Mouse (Mus musculus) Muller cell, postnatal 12 days (primary cell): ENCODE measurements around the gene Olig3.

Experiments used
- DNase-seq: peaks from one replicate; pipeline ENCODE4 v3.0.0-alpha.2; 2015; ENCODE audit errors: inconsistent ontology term

Gene Olig3

DNA sequence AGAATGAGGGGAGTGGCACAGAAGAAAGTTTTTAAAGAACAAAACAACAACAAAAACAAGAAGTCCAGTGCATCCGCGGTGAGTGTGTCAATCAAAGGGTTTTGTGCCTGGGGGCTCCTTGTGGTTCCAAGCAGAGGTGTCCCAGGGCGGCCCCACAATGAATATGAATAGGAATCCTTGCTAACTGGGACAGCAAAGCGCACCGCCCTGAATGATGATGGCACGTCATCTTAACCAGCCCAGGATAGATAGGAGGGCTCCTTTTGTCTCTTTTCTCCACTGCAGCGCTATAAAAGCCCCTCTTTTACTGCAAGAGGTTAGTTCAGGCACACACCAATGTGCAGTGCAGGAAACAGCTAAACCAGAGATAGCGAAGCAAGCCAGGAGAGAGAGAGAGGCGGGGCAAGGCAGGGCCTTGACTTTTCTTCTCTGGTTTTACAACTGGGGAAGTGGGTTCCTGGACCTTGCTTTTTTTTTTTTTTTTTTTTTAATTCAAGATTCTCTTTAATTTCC, at the start of gene Olig3:
Olig3 (plus strand) TSS at position 463 of the 513 bp plus-strand sequence.
- no peak for DNase-seq

DNA sequence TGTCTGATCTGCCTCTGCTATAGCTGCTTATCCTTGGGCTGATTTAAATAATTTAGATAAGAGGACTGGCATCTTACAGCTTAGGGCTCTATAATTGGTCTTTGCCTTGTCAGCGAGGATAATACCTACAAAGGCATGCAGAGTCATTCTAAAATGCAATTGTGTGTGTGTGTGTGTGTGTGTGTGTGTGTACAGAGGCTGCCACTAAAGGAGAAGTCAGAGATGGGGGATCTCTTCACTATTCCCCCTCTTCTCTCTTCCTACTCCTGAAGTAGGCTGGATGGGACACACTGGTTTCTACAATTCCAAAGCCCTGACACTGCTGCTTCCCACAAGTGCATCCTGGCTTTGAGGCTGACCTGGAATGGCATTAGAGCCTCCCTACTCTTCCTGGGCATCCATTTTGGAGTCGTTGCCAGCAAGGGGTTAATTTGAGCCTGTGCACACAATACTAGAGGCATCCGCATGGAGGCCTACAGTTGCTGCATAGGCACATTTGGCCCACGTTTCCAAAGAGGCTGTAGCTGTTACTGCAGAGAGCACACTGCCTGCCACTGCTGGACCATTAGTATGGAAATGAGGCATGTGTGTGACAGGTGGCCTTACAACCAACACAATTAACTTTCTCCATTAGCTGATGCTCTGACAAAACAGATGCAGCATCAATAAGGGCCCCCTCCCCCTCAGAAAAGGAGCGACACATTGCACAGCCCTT, 46.5 kb upstream of the Olig3 start:
- no peak for DNase-seq

DNA sequence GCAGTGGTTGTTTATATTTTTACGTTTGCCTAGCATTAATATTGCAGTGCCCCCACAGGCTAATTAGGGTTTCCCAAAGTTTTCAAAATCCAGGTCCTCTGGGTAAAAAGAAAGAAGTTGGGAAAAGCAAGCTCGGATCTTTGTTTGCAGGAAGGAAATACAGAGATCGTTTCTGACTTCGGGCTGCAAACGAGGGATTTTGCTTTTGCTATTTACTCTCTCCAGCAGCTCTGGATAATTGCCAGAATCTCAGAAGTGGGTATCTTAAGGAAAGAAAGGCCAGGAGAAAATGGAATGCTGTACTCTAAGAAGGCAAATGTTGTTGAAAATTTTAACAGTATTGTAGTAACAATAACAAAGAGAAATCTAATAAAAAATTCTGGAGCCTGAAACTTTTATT, 45.9 kb upstream of the Olig3 start:
- peak; percentile 0 for DNase-seq

DNA sequence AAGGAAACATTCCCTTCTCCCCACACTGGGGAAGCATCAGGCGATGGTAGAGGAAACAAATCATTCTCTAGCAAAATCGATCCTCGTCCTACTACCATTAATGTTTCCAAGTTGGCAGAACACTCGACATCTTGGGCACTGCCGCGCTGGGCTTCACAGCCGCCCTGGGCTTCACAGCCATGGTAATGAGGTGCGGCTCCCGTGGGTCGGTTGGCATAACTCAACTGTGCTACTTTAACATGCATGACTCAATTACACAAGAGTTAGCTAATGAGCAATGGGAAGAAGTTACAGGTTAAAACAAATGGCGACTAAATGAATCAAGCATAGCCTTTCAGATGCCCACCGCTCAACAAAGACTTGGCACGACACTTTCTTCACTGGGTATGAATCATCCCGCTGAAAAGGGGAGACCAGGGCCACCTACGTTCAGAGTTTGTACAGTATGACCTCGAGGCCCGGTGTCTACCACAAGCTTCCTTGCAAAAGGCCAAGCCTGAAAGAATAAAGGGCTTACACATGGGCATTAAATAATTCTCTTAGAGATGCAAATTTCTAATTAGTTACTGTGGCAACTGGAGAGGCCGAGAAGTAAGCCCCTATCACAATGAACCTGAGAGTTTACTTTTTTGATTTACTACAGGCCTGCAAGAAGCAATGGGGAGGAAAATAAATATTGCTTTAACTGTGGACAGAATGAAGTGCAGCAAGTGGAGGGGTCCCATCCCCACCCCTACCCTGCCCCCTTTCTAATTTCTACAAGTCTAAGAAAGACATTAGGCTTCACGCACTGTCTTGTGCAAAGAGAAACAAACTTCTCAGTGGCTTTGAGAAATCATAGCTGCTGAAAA, 38.1 kb upstream of the Olig3 start:
- DNase-seq = peak; percentile 52

DNA sequence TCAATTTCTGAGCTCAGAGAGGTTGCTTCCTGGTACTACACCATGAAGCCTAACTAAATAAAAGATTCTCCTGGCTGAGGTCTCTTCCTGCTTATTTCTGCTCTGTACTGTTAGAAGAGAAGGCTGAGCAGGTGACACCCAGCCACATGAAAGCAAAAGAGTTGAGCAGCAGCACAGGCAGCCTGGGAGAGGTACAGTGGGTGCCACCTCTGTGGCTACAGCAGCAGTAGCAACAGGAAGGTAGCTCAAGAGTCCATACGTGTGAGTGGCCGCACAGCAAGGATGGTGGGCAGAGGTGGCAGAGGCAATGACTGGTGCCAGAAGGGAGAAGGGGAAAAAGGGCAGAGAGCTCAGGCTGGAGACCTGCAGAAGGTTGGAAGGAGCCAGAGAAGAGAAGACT, 34.6 kb upstream of the Olig3 start:
- no peak for DNase-seq

DNA sequence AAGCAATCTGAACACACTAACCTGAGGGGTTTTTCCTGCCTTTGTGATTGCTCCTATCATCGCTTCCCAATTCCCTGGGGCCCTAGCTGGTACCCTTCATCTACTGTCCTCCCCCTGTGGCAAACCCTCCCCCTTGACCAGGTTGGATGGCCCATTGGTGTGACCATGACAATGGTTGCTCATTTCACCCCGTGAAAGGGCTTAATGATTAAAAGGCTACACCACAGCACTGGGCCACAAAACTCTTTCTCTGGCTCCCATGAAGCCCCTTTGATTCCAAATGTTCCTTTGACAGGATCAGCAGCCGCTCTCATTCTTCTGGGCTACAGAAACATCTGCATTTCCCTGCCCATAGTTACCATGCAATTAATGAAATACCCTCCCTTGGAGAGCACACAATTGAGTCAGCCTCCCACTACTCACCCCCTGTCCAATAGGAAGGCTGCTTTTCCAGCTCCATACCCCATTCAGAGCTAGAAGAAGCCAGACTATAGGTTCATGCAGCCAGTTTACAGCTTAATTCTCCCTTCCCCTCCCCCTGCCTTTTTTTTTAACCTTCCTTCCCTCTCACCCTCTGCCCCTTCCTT, 27.0 kb upstream of the Olig3 start:
- DNase-seq = no peak

DNA sequence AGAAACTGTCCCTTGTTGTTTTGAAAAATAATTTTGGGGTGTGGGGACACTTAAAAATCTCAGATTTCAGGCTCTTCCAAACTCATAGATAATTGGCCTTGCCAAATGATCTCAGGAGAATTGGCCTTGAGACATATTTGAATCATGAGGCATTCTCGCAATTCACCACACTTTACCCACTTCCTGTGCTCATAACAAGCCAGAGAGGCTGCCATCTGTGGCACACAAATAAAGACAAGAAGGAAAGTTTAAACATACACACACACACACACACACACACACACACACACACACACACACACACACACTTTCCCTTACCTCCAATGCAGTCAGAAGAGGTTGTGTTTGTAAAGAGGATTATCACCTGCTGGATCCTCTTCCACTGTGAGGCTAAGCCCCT, 22.9 kb upstream of the Olig3 start:
- DNase-seq = no peak

DNA sequence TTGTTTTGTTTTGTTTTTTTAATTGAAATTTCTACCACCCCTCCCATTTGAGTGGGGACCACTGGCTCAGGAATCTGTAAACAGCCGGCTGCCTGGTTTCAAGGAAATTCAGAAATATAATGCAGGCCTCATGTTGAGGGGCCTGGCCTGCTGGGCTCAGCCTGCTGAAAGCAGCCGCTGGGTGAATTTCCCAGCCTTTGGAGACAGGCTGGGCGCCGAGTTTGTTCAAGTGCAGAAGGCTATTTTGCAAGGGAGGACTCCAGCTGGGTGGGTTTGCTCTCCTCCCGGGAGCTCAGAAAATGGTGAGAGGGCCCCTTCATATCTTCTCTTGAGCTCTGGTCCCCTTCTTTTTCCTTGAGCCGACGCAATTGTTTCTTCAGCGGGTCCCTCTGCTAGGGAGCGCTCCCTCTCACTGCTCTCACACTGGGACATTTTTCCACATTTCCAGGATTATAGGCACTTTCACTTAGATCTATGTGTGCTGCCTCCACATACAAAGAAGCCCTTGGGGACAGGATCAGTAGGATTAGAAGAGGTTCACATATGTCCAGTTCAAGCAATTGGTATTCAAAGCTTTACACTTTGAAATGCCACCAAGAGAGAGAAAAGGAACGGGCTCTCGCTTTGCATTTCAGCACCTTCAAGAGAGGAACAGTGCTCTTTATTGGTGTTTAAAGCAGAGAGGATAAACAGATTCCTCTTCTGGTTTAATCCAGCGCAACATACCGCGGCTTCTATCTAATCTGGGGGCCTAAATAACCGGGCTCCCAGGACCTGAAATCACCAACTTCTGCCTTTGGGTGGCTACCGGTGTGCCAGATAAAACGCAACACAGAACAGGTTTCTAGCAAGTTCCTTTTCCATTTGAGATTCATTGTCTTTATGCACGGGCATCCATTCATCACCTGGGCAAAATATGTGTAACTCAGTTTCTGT, 17.4 kb upstream of the Olig3 start:
- DNase-seq = no peak

DNA sequence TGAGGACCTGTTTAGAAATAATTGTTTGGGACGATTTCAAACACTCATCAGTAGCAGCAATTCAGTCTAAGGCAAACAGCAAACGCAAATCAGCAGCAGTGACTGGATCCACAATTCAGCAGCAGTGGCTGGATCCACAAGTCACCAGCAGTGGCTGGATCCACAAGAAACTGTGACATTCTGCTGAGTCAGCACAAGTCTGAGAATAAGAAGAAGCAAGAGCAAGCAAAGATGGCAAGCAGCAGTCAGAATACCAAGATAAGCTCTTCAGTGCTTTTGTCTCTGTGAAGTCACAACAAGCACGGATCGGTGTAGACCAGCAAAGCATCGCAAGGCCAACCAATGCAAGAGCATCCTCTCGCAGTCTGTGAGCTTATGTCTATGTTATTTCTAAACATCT, 12.3 kb upstream of the Olig3 start:
- DNase-seq = no peak

DNA sequence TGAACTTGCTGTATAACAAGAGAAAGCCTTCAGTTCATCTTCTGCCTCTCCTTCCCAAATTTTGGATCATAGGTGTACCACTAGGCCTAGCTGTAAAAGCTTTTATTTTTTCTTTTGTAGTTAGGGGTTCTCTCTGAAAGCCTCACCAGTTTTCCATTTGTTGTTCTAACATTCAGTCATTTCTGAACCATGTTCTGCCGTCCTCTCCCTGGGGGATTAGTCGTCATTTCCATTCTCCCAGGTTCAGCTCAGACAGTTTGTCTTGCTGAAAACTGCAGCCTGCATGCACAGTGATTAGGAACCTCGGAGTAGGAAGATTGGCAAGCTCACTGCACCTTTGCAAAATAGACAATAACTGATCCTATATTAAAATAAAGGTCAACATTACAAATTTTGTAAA, 7.0 kb upstream of the Olig3 start:
- no peak for DNase-seq

DNA sequence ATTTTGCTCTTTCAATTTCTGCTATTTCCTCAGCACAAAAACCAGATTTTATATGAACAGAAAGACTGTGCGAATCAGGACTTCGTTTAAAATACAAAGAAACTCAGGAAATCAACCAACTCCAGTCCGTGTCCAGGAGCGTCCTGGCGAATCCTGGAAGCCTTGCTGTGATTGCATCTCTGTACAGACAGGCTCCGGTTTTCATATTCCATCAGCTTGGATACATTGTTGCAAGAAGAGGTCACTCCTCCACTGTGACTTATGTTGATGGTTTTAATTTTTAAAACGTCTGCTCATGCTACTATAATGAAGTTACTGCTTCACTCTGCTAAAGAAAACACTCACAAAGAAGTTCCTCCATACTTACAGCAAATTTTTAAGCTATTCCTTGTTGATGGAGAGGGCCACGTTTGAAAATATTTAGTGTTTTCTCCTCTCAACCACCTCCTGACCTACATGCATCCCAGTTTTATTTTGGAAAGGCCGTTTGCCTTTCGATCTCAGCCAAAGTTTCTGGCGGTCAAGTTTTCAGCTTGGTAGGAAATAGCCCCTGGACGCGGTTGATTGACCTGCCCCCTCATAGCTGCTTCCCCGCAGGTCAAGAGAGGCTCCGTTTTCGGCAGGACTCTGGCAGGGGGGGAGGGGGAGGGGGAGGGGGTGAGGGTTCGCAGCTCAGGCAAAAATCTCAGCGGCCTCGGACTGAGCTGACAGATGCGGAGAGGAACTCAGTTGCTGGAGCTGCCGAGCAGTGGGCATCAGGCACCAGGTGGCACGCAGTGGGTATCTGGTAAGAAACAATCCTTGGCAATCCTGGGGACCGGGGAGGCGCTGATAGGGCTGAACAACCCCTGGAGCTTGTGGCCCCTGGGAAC, 4.1 kb upstream of the Olig3 start:
- peak; percentile 21 for DNase-seq

DNA sequence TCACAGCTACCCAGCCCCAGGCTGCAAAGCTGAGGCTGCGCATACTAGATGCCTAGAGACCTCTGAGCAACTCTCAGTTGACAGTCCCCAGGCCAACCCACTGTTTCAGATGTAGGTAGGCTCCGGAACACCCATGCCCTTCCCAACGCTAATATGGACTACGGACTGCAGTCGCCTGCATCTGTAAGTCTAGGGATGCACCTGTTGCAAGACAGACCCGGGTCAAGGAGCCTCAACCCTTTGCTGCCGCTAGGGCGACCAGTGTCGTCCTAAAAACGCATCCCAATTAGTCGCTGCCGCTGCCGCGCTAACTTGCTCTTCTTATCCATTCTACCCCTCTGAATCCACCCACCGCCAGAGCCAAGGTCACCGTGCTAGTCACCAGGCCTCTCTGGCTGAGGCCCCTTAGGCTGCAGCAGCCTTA, 3.4 kb upstream of the Olig3 start:
- no peak for DNase-seq

DNA sequence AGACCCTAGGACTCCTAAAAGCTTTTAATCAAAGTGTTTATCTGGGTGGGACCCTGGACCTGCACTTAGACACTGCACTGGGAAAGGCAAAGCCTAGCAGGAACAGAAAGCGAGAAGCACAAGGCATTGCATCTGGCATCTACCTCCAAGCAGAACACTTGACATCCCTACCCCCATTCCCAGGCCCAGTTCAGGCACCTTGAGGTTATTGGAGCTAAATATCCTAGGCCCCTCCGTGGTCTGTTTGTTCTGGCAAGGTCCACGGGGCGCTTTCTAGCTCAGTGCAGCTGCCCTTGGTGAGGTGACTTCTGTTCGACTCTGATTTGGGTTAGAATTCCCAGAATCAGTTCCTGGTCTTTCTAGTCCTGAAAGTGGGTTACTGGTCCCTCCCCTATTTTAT, 2.7 kb upstream of the Olig3 start:
- DNase-seq = no peak

DNA sequence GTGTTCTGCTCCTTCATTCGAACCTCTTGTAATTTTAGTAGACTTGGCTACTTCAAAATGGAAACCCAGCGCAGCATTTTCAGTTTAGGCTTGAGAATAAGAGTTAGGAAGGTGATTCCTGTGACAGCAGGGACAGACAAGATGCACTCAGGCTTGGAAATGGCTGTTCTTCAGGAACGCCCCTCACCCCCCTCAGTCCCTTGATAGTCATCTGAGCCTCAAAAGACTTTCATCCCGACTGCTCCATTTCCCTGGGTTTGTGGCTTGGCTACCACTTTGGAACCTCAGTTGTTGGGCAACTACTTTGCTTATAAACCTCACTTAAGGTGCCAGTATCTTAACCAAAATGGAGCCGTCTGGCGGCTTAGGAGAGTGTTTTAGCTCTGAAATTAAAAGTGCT, 2.2 kb upstream of the Olig3 start:
- DNase-seq = no peak

DNA sequence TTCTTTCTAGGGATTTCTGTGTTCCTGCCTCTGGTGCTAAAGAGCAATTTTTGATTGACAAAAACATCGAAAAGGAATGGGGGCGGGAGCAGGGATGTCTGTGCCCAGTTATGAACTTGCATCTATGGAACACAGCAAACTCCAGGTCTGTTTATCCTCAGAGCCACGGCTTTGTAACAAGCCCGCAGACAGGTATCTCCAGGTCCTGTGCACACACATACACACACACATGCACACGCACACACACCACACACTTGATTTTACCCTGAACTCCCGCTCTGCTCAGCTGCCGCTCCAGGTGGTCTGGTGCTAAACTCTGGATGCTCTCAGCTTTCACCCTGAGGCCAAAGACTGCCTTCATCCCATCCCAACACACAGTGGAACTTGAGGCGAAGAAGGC, 1.3 kb upstream of the Olig3 start:
- no peak for DNase-seq

DNA sequence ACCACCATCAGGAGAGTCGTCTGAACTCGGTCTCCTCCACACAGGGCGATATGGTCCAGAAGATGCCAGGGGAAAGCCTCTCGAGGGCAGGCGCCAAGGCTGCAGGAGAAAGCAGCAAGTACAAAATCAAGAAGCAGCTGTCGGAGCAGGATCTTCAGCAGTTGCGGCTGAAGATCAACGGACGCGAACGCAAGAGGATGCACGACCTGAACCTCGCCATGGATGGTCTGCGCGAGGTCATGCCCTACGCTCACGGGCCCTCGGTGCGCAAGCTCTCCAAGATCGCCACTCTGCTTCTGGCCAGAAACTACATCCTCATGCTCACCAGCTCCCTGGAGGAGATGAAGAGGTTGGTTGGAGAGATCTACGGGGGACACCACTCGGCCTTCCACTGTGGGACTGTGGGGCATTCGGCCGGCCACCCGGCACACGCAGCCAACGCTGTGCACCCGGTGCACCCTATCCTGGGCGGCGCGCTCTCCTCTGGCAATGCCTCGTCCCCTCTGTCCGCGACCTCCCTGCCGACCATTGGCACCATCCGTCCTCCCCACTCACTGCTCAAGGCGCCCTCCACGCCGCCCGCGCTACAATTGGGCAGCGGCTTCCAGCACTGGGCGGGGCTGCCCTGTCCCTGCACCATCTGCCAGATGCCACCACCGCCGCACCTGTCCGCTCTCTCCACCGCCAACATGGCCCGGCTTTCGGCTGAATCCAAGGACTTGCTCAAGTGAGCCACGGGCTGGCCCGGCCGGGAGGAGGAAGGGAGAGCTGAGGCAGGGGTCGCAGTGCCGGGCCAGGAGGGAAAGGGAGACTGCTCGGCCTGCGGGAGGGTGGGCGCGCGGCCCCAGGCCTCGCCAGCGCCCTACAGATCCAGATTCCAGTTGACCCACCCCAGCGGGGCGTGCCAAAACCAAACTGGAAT, 648 bp downstream of the Olig3 start:
- DNase-seq = no peak

DNA sequence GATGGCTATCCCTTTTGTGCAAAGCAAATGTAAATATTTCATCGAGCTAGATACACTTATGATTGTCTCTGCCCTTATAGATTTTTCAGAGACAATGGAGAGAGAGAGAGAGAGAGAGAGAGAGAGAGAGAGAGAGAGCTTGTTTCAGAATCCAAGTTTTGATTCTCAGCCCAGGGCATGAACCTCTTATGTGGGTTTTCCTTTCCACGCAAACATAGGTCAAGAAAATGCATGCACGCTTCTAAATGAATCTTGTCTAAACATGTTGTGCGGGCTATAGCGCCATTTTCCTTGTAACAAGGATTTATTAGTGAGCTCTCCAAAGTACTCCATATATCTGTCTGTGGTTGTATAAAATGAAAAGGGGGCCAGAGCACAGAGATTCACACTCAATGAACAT, 1.5 kb downstream of the Olig3 start:
- DNase-seq = no peak

DNA sequence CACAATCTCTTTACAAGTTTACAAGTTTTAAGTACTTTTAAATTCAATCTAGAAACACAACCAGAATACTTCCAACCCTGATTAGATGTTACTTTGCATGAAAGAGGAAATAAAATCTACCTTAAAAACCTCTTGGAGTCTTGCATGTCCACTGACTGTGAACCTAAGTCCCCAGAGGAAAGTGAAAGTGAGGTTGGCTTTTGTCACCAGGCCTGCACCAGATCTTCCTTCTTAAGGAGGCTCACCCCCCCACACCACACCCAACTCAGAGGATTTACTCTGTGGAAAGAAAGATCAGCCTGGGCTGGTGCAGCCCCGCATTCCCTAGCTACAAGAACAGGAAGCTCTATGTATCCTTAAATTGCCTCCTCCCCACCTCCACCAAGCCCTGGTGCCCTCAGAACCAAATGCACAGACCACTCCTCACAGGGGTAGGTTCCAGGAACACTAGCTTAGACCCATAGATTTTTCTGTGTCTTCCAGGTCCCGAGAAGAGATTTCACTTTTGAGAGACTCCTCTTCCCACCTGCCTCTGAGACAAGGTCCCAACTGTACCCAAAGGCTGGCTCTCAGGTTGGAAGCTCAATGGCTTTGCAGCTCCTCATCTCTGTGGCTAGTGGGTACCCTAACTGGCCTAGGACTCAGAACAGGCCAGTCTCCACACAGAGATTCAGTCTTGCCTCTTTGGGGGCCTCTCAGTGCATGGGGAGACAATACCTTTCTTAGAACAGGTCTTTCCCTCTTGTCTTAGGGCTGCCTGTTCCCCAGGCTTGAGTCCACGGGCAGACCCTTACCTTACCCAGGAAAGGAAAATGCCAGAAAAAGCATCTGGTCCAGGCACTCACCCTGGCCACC, 4.3 kb downstream of the Olig3 start:
- DNase-seq = no peak
